Mouse (Mus musculus) v-Abl transformed pro-B cells (cell line): ENCODE data around the gene Dexi.

ENCODE experiments used
- in situ Hi-C, 2 experiments: fragments of 400-800 bp; cut with MboI; formaldehyde crosslinking; loops; one replicate each; pipeline ENCODE4 v1.15.1; 2025; ENCODE audit not compliant: unreplicated experiment in 2 of 2

Gene Dexi

DNA sequence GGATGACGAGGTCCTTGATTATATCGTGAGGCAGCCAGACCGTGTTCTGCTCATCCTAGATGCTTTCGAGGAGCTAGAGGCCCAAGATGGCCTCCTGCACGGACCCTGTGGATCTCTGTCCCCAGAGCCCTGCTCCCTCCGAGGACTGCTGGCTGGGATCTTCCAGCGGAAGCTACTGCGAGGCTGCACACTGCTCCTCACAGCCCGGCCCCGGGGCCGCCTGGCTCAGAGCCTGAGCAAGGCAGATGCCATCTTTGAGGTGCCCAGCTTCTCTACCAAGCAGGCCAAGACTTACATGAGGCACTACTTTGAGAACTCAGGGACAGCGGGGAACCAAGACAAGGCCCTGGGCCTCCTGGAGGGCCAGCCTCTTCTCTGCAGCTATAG is 31.7 kb downstream of the Dexi start:
- in situ Hi-C loops: loop anchor here in 1 of 2 experiments (25.0 kb wide), 1 partner anchor 1674 kb away; the partner anchor contains the start of gene 1810013L24Rik

DNA sequence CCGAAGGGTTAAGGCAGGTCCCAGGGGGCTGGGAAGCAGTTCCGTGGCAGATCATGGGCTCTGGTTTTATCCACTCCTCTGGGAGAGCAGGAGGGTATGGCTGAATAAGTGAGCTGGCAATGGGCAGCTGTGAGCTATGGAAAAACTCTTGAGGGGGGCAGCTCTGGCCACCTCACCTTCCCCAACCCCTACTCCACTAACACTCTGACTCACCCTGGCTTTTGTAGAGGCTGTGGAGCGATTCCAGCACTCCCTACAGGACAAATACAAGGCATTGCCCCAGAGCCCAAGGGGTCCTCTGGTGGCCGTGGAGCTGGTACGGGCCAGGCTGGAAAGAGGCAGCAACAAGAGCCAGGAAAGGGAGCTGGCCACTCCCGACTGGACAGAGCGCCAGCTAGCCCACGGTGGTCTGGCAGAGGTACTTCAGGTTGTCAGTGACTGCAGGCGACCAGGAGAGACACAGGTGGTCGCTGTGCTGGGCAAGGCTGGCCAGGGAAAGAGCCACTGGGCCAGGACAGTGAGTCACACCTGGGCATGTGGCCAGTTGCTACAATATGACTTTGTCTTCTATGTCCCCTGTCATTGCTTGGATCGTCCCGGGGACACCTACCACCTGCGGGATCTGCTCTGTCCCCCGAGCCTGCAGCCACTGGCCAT is 32.2 kb downstream of the Dexi start:
- in situ Hi-C loops: loop anchor here in 1 of 2 experiments (25.0 kb wide), 1 partner anchor 1673 kb away; the partner anchor contains the start of gene 1810013L24Rik

DNA sequence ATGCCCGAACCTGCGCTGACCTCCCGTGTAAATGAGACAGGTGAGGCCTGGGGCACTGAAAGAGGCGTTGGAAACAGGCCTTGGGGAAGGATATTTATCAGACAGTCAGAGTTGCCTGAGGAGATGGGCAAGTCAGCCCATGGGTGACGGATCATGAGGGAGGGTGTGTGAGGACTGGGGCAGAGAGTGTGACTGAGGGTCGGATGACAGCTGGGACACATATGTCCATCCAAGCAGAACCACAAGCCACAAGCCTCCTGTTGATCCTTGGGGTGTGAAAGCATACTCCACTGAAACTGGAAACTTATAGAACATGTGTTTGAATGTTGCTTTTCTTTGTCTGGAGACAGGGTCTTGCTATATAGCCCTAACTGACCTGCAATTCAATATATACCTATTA is 34.2 kb downstream of the Dexi start:
- in situ Hi-C loops: loop anchor here in 1 of 2 experiments (25.0 kb wide), 1 partner anchor 1671 kb away; the partner anchor contains the start of gene 1810013L24Rik

DNA sequence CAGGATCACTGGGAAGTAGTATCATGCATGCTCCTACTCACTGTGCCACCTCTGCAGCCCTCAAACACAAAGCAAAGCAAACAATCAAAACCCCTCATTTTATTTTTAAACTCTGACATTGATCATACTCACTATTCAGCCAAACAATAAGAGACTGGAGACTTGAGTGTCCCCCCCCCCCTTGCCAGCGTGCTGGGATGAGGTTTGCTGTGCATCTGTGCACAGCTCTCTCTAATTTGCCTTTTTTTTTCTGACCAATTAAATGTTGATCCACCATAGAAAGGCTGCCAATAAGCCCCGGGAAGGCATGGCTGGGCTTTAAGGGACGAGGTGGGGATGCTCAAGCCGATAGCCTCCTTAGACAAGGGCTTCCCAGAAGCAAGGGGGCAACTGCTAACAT is 35.4 kb downstream of the Dexi start:
- in situ Hi-C loops: loop anchor here in 1 of 2 experiments (25.0 kb wide), 1 partner anchor 1670 kb away; the partner anchor contains the start of gene 1810013L24Rik

DNA sequence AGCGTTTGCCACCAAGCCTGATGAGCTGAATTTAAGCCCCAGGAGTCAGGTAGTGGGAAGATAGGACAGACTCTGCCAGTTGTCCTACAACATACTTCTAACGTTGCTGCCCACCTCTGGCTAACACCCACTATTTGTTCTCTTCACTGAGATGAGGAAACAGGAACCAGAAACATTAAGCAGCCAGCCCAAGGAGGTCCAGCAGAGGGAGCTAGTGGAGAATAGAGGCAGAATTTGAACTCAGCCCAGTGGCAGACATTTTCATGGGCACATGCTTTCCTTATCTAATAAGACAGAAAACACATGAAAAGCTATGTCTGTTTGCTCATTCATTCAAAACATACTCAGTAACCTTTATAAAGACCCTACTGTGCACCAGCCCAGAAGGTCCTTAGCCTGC is 39.8 kb downstream of the Dexi start:
- in situ Hi-C loops: loop anchor here in 1 of 2 experiments (25.0 kb wide), 1 partner anchor 1666 kb away; the partner anchor contains the start of gene 1810013L24Rik

DNA sequence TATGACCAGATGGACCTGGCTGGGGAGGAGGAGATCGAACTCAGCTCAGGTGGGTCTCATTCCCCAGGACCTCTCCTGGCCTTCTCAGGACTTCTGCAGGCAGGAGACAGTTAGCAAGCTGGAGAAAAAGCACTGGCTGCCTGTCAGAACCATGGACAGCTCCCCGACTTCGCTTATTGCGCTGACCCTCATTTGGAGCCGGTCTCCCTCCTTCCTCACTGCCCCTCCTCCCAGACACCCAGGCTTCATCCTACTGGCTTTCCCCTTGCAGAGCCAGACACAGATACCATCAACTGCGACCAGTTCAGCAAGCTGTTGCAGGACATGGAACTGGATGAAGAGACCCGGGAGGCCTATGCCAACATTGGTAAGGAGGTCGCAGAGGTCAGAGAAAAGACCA is 41.0 kb downstream of the Dexi start:
- in situ Hi-C loops: loop anchor here in 1 of 2 experiments (25.0 kb wide), 1 partner anchor 1665 kb away; the partner anchor contains the start of gene 1810013L24Rik

DNA sequence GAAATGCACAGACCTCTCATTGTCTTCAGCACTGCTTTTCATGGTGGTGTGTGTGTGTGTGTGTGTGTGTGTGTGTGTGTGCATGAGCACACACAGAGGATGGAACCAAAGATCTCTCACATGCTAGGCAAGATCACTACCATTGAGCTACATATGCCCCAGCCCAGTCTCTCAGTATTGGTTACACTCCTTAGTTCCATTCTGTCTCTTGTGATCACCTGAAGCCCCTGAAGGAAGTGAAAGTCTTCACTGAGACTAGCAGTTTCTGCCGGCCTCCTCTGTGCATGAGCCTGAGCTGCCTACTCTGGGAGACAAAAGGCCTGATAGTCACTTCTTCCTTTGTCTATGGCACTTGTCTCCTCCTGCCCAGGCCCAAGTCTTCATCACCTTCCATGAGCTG is 43.7 kb downstream of the Dexi start:
- in situ Hi-C loops: no loop called here

DNA sequence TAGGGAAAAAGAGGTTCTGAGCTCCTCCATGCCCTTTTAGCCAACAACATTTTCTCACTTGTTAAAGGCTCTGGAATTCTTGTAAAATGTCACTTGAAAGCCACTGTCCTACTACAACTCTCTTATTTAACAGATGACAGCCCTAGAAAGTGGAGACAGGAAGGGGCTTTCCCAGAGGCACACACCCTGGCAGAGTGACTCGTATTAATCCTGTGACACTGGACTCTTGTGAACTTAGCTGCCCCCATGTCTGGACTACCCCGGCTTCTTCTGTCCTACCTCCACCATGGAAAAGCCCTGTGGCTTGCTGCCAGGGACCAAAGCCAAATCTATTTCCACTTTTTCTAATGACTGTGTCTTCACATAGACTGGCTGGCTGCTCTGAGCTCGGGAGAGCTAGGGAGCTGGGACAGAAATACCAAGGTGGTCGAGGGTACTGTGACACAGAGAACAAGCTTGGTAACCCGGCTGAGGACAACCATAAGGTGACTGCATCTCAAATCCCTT is 44.7 kb downstream of the Dexi start:
- in situ Hi-C loops: no loop called here

DNA sequence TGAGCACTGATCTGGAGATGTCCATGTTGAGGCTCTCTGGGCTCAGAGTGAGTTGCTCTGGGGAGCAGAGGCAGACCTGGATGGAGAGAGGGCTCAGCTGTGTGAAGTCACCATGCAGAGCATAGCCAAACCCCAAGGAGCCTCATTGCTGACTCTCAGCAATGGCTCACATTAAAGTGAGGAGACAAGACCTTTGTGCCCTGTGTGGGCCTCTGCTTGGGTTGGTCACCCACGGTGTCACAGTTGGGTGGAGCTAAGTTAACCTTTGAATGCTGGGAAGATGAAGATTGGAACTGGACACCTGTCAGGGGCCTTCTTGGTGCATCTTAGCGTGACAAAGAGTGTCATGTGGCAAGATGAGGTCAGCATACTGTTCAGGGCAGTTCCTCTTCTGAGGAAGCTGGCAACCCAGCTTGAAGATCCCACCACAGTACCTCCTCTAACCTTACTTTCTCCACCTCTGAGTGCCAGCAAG is 47.0 kb downstream of the Dexi start:
- in situ Hi-C loops: no loop called here

DNA sequence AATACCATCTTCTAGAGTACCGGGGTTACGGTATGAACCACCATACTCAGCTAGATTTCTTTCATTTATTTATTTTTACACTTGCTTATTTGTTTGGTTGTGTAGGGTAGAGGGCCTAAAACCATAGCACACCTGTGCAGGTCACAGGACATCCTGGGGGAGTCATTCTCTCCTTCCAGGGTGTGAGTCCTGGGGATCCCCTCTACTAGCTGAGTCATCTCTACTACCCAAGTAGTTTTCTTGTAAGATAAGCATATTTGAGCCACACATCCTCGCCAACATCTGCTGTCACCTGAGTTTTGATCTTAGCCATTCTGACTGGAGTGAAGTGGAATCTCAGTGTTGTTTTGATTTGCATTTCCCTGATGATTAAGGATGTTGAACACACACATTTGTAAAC is 50.3 kb downstream of the Dexi start:
- in situ Hi-C loops: no loop called here

DNA sequence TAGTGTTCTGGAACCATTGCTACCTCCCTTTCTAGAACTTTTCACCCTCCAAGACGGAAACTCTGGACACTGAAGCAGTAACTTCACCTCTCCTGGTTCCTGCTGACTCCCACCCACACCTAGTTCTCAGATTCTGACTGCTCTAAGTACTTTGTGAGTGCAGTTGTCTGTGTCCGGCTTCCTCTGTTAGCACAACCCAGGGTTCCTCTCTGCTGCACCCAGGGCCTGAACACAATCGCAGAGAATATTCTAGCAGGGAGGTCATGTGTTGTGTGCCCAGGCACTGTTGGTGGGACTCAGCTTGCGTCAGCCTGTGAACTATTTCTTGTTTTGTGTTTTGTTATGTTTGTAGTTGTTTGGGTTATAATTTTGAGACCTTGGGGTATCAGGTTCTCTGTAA is 51.1 kb downstream of the Dexi start:
- in situ Hi-C loops: no loop called here

DNA sequence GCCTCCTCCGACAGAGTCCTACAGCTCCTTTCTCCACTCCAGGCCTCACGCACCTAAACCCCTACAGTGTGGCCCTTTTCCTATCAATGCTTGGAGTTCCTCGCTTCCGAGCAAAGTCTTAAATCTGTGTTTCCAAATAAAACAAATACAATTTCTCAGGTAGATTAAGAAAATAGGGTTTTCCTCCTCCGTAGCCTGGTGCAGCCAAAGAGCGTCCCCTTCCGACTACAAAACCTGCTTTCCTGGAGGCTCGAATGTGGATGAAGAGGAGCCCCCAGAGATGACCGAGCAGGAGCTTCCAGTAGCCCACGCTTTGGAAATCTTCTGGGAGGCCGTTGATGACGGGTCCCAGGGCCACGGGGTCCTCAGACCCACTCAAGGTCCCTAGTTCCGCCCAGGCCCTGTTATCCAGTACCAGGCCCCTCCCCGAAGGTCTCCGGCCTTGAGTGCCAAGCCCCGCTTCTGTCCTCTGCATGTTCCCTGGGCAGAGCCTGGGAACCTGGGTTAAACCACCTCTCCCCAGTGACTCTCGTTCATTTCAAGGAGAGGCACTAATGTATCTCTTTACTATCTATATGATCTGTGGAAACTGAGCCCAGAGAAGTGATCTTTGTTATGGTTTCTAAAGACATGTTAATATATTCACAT is 52.2 kb downstream of the Dexi start:
- in situ Hi-C loops: no loop called here

DNA sequence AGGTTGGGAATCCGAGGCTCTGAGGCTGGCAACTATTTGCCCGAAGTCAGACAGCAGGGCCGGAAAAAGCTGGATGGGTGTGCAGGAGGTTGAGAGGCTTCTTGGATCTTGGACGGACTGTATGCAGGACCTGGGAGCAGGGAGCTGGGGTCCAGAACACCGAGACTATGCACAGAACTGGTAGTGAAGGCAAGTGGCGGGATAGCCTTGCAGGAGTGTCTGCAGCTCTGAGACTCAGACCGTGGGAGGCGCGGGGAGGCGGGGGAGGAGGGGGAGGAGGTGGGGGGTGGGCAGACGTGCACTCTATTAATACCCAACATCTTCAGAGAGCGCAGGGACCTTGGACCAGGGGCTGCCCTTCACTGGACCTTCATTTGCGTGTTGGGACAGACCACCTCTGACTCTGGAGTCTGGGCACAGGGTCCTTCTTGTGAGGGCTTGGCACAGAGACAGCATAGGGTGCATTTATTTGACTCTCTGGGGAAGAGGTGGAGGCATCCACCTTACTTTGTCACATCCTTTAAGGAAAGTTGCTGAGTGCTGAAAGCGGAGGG is 52.9 kb downstream of the Dexi start:
- in situ Hi-C loops: no loop called here

DNA sequence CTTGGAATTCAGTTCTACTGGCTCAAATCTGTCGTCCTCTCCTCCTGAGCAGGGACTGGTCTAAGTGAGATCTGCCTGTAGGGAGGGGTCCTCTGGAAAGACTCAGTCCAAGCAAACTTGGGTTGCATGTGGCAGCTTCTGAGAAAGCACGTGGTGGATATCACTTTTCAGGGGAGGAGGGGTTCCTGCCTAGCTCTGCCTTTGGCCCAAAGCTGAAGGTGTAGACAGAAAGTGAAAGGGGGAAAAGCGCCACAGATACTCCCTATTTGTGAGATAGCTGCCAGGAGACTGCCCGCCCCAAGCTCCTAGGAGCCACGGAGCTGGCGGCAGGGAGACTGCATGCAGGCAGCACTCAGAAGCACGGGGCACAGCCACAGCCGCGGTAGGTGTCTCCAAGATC is 53.4 kb downstream of the Dexi start:
- in situ Hi-C loops: no loop called here

DNA sequence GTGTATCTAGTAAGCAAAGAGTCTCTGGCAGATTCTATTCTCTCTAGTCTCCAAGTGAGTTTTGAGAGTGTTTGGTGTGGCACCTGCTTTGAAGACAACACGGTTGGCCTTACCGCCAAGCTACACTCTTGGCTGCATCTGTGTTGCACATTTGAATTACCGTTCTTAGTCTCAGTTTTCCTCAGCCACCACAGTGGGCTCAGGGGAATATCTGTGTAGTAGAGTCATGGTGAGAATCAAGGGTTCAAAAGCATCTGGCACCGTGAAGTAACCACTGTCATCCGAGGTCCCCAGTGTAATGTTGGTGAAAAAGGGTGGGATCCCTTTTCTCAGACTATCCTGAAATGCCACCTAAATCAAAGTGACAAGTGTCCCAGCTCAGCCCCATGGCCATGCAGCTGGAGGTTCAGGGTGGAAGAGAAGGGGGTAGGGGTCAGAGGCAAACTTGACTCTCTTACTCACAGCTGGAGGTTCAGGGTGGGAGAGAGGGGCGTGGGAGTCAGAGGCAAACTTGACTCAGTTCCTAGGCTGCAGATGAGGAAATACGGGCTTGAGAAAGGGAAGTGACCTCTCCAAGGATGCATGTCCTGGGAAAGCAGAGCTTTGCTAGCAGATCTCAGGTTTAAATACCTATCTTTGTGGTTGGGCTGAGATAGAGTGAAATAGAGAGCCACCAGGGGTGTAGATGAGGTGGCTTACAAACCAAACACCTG is 53.9 kb downstream of the Dexi start:
- in situ Hi-C loops: no loop called here

DNA sequence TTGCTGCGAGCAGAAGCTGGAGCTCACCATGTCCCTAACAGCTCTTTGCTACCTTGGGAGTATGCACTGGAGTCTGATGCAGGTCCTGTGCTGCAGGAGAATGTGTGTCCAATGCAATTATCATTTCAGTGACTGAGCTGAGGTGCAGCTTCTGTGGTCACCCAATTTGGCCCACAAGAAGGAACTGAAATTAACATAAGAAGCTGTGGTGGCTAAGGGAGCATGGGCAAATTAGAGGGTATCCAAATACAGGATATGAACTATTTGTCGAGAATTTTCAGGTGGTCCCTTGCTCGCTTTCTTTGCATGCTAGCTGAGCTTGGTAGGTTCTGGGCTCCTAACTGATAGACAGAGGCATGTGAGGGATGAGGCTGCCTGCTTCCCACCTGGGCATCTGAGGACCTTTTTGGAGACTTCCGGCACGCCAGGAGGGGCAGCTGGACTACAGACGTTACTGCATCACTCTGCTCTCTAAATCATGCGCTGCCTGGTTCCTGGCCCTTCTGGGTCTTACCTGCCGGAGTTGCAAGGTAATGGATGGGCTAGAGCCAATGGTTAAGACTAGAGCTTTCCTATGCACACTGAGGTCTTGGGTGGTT is 54.9 kb downstream of the Dexi start:
- in situ Hi-C loops: no loop called here

DNA sequence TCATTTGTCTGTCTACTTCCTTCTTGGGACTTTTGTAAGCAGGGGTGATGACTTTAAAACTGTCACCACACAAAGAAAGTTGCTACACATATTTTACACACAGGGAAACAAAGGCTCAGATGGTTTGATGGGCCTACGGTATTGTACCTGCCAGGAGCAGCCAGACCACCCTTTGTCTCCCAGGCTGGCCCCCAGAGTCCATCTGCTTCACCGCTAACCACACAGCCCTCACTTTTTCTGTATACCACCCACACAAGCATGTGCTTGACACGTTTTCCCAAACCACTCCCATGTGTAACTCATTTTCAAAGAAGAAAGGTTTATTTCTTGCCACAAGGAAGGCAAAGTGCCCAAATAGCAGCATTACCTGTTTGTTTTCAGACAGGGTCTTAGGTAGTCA is 55.9 kb downstream of the Dexi start:
- in situ Hi-C loops: no loop called here

DNA sequence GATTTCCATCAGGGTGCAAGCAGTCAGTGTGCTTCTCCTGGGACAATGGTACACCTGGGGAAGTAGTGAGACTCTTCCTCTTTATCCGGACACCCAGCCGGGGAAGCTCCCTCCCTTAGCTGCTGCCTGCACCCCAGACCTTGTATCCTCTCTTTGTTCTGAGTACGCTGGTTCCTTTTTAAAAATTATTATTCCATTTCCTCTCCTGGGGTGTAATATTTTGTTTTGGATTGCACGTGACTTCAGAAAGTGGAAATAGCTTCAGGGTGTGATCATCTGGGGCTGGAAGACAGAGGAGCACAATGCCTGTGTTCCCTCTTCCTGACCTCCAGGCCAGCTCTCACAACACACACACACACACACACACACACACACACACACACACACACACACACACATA is 60.5 kb downstream of the Dexi start:
- in situ Hi-C loops: no loop called here

DNA sequence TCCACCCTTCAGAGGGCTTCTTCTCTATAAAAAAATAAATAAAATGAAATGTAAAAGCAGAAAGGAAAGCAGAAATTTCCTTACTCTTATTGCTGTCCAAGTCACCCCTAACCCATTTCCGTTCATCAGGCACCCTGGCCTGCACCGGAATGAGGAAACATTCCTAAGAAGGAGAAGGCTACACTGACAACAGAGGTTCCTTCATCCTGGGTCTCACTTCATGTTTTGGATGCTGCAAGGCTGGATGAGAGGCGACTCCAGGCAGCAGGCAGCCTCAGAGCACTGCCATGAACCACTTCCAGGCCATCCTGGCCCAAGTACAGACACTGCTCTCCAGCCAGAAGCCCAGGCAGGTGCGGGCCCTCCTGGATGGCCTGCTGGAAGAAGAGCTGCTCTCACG is 63.0 kb downstream of the Dexi start, which contains the start of gene Ciita:
Gene Ciita (plus strand): TSS at position 203 of the 400 bp plus-strand sequence.
- in situ Hi-C loops: no loop called here

DNA sequence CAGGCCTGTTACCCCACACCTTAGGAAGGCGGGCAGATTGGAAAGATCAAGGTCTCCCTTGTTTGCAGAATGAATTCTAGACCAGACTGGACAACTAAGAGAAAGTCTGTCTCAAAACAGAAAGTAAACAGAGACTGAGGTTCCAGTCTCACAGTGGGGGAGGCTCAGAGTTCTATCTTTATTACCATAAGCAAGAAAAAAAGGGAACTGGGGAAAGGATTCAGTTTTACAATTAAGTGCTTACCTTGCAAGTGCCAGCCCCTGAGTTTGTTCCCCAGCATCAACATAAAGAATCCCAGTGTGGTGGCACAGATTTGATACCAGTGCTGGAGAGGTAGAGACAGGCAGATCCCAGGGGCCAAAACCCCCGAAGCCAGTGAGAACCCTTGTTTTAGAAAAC is 66.9 kb downstream of the Dexi start:
- in situ Hi-C loops: no loop called here
